Mouse (Mus musculus) embryonic facial prominence, embryonic 14.5 days (tissue): ENCODE results near the gene Mllt6. TPM values are rescaled to one million over a fixed set of nuclear protein-coding genes. Genes with fewer than 3 reads are reported as not detected.
"Not testable (repeated sequence)": the region's sequence is repeated elsewhere in the genome, so short reads cannot be mapped to it uniquely, and the experiment has no call there.

Source experiments
- ATAC-seq: fragments of 200-750 bp; cut with Nextera tagmentation; 2 replicates; pipeline ENCODE4 v1.8.0; 2017; ENCODE audit warnings: low read depth, moderate number of reproducible peaks, moderate TSS enrichment
- DNase-seq: peaks from one replicate; pipeline ENCODE4 v3.0.0-alpha.2; 2015; ENCODE audit warnings: low spot score
- H3K27ac ChIP-seq: fragments of 300-500 bp; sonication (generic); replicated peaks from 2 replicates; pipeline ENCODE4 v1.5.1; 2014; ENCODE audit warnings: low read depth, mild to moderate bottlenecking, low read length, moderate library complexity
- H3K27me3 ChIP-seq: fragments of 300-500 bp; sonication (generic); replicated peaks from 2 replicates; pipeline ENCODE4 v1.6.1; 2014; ENCODE audit warnings: low read length; ENCODE audit not compliant: control insufficient read depth, insufficient read depth
- H3K36me3 ChIP-seq: fragments of 300-500 bp; sonication (generic); 2 replicates; pipeline ENCODE4 v1.6.1; 2014; ENCODE audit warnings: low read length, mixed read lengths; ENCODE audit not compliant: control insufficient read depth, insufficient read depth
- H3K4me1 ChIP-seq: fragments of 300-500 bp; sonication (generic); 2 replicates; pipeline ENCODE4 v1.6.1; 2014; ENCODE audit warnings: antibody characterized with exemption, low read length; ENCODE audit not compliant: control insufficient read depth, insufficient read depth
- H3K4me2 ChIP-seq: fragments of 300-500 bp; sonication (generic); 2 replicates; pipeline ENCODE4 v1.6.1; 2014; ENCODE audit warnings: low read depth, mild to moderate bottlenecking, low read length, moderate library complexity, mixed read lengths
- H3K4me3 ChIP-seq: fragments of 300-500 bp; sonication (generic); 2 replicates; pipeline ENCODE4 v1.5.1; 2014; ENCODE audit warnings: low read depth, mild to moderate bottlenecking, low read length
- H3K9ac ChIP-seq: fragments of 300-500 bp; sonication (generic); 2 replicates; pipeline ENCODE4 v1.6.1; 2014; ENCODE audit warnings: low read depth, mild to moderate bottlenecking, low read length, moderate library complexity, mixed read lengths
- H3K9me3 ChIP-seq: fragments of 300-500 bp; sonication (generic); 2 replicates; pipeline ENCODE4 v1.6.1; 2016; ENCODE audit warnings: low read length; ENCODE audit not compliant: control insufficient read depth
- WGBS: fragments of 180-500 bp; shearing (Covaris S2); extraction: QIAGEN DNeasy Blood & Tissue Kit; methylation state at CpG from one replicate; pipeline ENCODE4 v1.1.7; 2014; 5-methylcytosine and 5-hydroxymethylcytosine counted together
- polyA plus RNA-seq: library from polyadenylated mRNA; unstranded; fragments of >200 nt; fragmentation: Nextera tagmentation; extraction: Ambion mirVana; gene quantifications from 2 replicates; pipeline ENCODE4 v1.2.1, GENCODE M21; 2014

Mllt6 gene
- polyA plus RNA-seq, 1 experiment from 2014 or later = 3.5 TPM

DNA sequence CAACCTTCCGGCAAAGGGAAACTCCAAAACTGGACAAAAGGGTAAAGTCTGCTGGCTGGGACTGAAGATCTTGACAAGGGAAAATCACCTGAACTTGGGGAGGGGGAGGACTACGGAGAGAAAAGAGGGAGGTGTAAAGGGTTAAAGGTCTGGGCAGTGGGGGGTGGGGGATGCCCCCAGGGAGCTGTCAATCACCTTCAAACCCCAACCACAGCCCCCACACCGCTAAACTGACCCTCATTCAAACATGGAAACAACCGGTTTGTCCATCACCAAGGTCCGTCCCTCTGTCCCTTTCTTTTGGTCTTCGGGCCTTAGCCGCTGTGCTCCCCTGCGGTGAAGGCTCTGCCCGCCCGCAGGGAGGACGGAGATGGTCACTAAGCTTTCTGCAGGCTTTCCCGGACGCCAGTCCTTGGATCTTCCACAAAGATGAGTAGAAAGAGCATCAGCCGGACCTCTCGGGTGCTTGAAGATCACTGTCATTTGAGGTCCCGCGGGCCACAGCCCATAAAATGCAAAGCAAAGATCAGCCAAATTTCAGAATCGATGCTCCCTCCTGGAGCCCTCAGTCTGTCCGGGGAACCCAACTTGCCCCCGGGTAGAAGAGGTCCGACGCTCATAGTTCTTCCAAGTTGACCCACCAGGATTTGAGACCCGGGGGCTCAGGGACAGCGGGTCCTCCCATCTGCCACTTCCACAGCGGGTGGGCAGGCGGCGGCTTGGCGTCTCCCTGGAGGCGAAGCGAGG is 35.5 kb upstream of the Mllt6 start:
- Histone ChIP-seq H3K4me3 (peak overlapping the region; percentile 71), H3K9ac (no peak overlapping the region), H3K27me3 (peaks cover 77% of the 10 kb centered on the region), H3K9me3 (no peaks in the 10 kb centered on the region), H3K4me1 (peaks cover 9% of the 10 kb centered on the region), H3K36me3 (no peaks in the 10 kb centered on the region), H3K27ac (no peak overlapping the region), H3K4me2 (peak overlapping the region; percentile 95)
- ATAC-seq (no peak), DNase-seq (no peak)
- 7% methylated on average over 30 of the region's 30 CpGs for WGBS

- peaks cover 9% of the 10 kb centered on the region for H3K4me1 ChIP-seq
- peak overlapping the region; percentile 73; the same call in 1 of the 2 replicates for H3K9ac ChIP-seq
- no peak overlapping the region for H3K27ac ChIP-seq
- no peaks in the 10 kb centered on the region for H3K36me3 ChIP-seq
- H3K4me2 ChIP-seq = peak overlapping the region; percentile 95
- WGBS = 3% methylated on average over 19 of the region's 28 CpGs
- ATAC-seq = no peak
- peak overlapping the region; percentile 71 for H3K4me3 ChIP-seq
- DNase-seq = no peak
- peaks cover 77% of the 10 kb centered on the region for H3K27me3 ChIP-seq
- no peaks in the 10 kb centered on the region for H3K9me3 ChIP-seq
Measured at GRCm38 (mm10) chr11:97628303-97628567, 35.0 kb upstream of the Mllt6 start.

DNA sequence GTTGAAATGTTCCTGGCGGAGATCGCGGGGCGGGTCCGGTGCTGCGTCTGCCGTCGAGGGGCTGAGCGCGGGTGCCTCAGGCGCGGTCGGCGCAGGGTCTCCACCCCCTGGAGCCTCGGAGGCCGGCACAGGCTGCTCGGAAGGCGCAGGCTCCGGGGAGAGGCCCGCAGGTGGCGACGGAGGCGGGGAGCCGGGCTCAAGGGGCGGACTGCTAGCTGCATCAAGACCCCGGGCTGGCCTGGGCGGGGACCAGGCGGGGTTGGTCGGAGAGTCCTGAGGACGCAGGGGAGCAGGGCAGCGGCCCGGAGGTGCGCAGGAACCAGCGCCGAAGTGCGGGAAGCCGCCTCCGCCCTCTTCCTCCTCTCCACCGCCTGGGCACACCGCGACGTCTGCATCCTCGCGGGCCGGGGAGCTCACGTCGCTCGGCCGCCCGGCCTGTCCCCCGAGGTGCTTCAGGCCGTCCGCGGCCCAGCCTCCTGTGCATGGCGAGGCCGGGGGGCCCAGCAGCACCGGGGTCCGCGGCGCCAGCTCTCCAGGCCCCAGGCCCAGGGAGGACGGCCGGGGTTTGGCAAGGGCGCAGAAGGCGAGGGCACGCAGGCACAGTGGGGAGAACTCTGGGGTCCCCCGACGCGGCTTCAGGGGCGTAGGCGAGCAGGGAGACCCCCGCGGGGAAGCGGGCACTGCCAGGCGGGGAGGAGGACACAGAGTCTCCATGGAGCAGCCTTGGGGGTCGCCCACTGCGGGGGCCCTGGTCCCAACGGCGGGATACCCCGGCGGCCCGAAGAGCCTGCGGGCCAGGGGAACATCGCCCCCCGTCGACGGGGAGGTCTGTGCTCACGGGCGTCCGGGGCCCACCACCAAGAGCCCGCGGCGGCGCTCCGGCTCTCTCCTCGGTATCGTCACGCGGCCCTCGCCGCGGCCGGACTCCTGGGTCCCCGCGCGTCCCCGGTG is 34.4 kb upstream of the Mllt6 start:
- ATAC-seq = peak; percentile 13
- Histone ChIP-seq H3K27me3 (peaks cover 76% of the 10 kb centered on the region), H3K4me2 (peak overlapping the region; percentile 95), H3K9ac (peak overlapping the region; percentile 73), H3K36me3 (no peaks in the 10 kb centered on the region), H3K4me3 (peak overlapping the region; percentile 71), H3K27ac (no peak overlapping the region), H3K9me3 (no peaks in the 10 kb centered on the region), H3K4me1 (peaks cover 9% of the 10 kb centered on the region)
- WGBS = 0% methylated on average over 13 of the region's 106 CpGs
- DNase-seq = no peak

DNA sequence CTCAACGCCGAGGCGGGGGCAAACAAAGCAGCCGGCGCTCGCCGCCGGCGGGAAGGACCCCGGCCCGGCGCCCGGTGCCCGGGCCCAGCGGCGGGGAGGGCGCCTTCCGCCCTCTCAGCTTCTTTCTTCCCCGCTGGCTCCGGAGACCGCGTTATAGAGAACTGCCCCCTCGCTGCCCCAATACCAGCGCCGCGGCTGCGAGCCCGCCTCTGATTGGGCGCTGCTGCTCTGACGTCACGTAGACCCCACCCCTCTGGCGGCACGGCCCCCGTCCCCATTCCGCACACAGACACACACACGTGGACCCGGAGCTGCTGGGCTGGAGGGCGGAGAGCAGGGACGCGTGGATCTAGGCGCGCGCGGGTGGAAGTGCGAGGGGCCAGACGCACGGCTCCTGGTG is 33.6 kb upstream of the Mllt6 start, which contains the start of gene Epop:
TSS of gene Epop (minus strand) at position 127 of the 400 bp plus-strand sequence.
- H3K4me1 ChIP-seq = peaks cover 9% of the 10 kb centered on the region
- H3K9ac ChIP-seq = peak within 1 kb of the TSS; percentile 73
- DNase-seq (peak; percentile 93), ATAC-seq (peak; percentile 93)
- H3K4me3 ChIP-seq = peak within 1 kb of the TSS; percentile 71
- peak within 1 kb of the TSS; percentile 95 for H3K4me2 ChIP-seq
- no peaks in the 10 kb centered on the region for H3K9me3 ChIP-seq
- WGBS = under 1% methylated on average over 33 of the region's 47 CpGs
- no peak within 1 kb of the TSS for H3K27ac ChIP-seq
- H3K36me3 ChIP-seq = no peaks in the 10 kb centered on the region
- H3K27me3 ChIP-seq = peaks cover 68% of the 10 kb centered on the region

- Histone ChIP-seq H3K9ac (no peak overlapping the region), H3K27ac (no peak overlapping the region), H3K27me3 (peaks cover 57% of the 10 kb centered on the region), H3K4me3 (no peak overlapping the region), H3K4me2 (no peak overlapping the region), H3K36me3 (no peaks in the 10 kb centered on the region), H3K9me3 (no peaks in the 10 kb centered on the region), H3K4me1 (peaks cover 9% of the 10 kb centered on the region)
- ATAC-seq (no peak), DNase-seq (no peak)
- 19% methylated on average over 2 of the region's 2 CpGs for WGBS
Measured at GRCm38 (mm10) chr11:97631046-97631445, 32.2 kb upstream of the Mllt6 start.

DNA sequence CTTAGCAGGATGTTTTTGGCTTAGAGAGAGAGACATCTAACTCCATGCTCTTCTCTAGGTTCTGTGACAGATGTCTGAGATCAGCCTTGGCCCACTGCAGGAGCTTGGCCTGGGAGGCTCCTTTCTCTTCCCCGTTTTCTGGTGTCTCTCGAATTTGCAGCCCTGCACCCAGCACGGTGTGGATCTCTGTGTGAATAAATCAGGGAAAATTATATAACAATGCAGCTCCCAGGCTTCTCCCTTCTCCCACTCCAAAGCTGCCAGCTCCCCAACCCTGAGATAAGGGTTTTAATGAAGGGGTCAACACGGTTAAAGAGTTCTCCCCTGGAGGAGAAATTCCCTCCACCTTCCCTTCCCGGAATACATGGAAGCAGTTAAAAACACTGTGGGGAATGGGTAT is 31.7 kb upstream of the Mllt6 start:
- Histone ChIP-seq H3K4me2 (no peak overlapping the region), H3K27ac (no peak overlapping the region), H3K4me3 (no peak overlapping the region), H3K9me3 (no peaks in the 10 kb centered on the region), H3K9ac (no peak overlapping the region), H3K4me1 (peaks cover 9% of the 10 kb centered on the region), H3K27me3 (peaks cover 53% of the 10 kb centered on the region), H3K36me3 (no peaks in the 10 kb centered on the region)
- DNase-seq (no peak), ATAC-seq (no peak)
- 14% methylated on average over 5 of the region's 5 CpGs for WGBS

GRCm38 (mm10) chr11:97631938-97632337 is 31.3 kb upstream of the Mllt6 start:
- no peaks in the 10 kb centered on the region for H3K9me3 ChIP-seq
- ATAC-seq = no peak
- WGBS = 3% methylated on average over 12 of the region's 12 CpGs

GRCm38 (mm10) chr11:97632440-97632839 is 30.8 kb upstream of the Mllt6 start:
- not testable (repeated sequence) for H3K27ac ChIP-seq, DNase-seq, H3K36me3 ChIP-seq, H3K4me2 ChIP-seq, H3K4me3 ChIP-seq, ATAC-seq, H3K9ac ChIP-seq, H3K4me1 ChIP-seq, H3K9me3 ChIP-seq
- 84% methylated on average over 4 of the region's 4 CpGs for WGBS
- peaks cover 44% of the 10 kb centered on the region for H3K27me3 ChIP-seq

More at GRCm38 (mm10) chr11:97631938-97632337, 31.3 kb upstream of the Mllt6 start:
- no peak overlapping the region for H3K4me3 ChIP-seq
- peak; percentile 56 for DNase-seq
- peaks cover 49% of the 10 kb centered on the region for H3K27me3 ChIP-seq
- H3K9ac ChIP-seq = no peak overlapping the region
- H3K4me2 ChIP-seq = no peak overlapping the region
- no peaks in the 10 kb centered on the region for H3K36me3 ChIP-seq
- no peak overlapping the region for H3K27ac ChIP-seq
- peaks cover 7% of the 10 kb centered on the region for H3K4me1 ChIP-seq
